Mouse (Mus musculus): ENCODE results near the gene Baiap2. TPM values are rescaled to one million over a fixed set of nuclear protein-coding genes. Genes with fewer than 3 reads are reported as not detected.

Baiap2 gene
- polyA plus RNA-seq, 1 experiment = 27.4 TPM

- TF ChIP-seq POLR2A (IDR thresholded peaks at IDR 0.05; ENCODE audit: low read depth, low read length) (no peak), CTCF (IDR thresholded peaks at IDR 0.05; ENCODE audit: borderline replicate concordance, insufficient read depth, low read length) (no peak)
- H3K4me3 ChIP-seq (ENCODE audit: insufficient read depth, low read length) = no peak overlapping the region
- H3K27ac ChIP-seq (ENCODE audit: insufficient read depth, low read length) = peak overlapping the region; percentile 43; the same call in 1 of the 2 replicates
- H3K4me1 ChIP-seq (ENCODE audit: control insufficient read depth, insufficient read depth, low read length) = peaks cover 14% of the 10 kb centered on the region
These were observed 37.2 kb downstream of the Baiap2 start for GRCm38 (mm10) chr11:119979596-119980385.

DNA sequence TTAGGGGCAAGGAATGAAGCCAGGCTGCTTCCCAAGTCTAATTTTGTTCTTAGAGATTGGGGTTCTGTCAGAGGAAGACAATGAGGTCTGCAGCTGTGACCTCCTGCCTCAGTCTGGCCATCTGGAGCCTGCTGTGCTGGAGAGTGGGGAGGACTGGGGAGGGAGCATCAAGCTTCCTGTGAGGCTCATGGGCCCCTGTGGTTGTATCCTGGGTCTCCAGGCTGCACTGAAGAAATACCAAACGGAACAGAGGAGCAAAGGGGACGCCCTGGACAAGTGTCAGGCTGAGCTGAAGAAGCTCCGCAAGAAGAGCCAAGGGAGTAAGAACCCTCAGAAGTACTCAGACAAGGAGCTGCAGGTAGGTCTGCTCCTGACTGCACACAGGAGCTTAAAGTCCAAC, 39.2 kb downstream of the Baiap2 start:
- H3K4me1 ChIP-seq (ENCODE audit: control insufficient read depth, insufficient read depth, low read length) = peaks cover 5% of the 10 kb centered on the region; the same call in 1 of the 2 replicates
- no peak for TF ChIP-seq CTCF (IDR thresholded peaks at IDR 0.05; ENCODE audit: borderline replicate concordance, insufficient read depth, low read length)
- TF ChIP-seq POLR2A (IDR thresholded peaks at IDR 0.05; ENCODE audit: low read depth, low read length) = no peak
- no peak overlapping the region for H3K4me3 ChIP-seq (ENCODE audit: insufficient read depth, low read length)
- no peak overlapping the region for H3K27ac ChIP-seq (ENCODE audit: insufficient read depth, low read length)

- Histone ChIP-seq H3K4me1 (ENCODE audit: control insufficient read depth, insufficient read depth, low read length) (peaks cover 5% of the 10 kb centered on the region), H3K27ac (ENCODE audit: insufficient read depth, low read length) (no peak overlapping the region), H3K4me3 (ENCODE audit: insufficient read depth, low read length) (no peak overlapping the region)
- no peak for TF ChIP-seq CTCF (IDR thresholded peaks at IDR 0.05; ENCODE audit: borderline replicate concordance, insufficient read depth, low read length)
- no peak for TF ChIP-seq POLR2A (IDR thresholded peaks at IDR 0.05; ENCODE audit: low read depth, low read length)
These were observed 39.7 kb downstream of the Baiap2 start for GRCm38 (mm10) chr11:119982236-119982635.

DNA sequence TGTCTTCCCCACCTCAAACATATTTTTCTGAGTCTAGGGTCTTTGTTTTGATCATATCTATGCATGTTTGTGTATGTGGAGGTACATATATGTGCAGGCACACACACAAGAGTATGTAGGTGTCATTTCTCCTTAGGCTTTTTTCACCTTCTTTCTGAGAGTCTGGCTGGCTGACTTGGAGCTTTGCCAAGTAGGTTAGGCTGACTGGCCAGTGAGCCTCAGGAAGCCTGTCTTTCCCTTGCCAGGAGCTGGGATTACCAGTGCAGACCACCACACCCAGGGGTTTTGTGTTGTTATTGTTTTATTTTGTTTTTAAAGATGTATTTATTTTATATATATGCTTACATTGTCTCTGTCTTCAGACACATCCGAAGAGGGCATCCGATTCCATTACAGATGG, 40.6 kb downstream of the Baiap2 start:
- Histone ChIP-seq H3K4me3 (ENCODE audit: insufficient read depth, low read length) (no peak overlapping the region), H3K4me1 (ENCODE audit: control insufficient read depth, insufficient read depth, low read length) (peaks cover 5% of the 10 kb centered on the region), H3K27ac (ENCODE audit: insufficient read depth, low read length) (no peak overlapping the region)
- TF ChIP-seq POLR2A (IDR thresholded peaks at IDR 0.05; ENCODE audit: low read depth, low read length) (no peak), CTCF (IDR thresholded peaks at IDR 0.05; ENCODE audit: borderline replicate concordance, insufficient read depth, low read length) (no peak)

DNA sequence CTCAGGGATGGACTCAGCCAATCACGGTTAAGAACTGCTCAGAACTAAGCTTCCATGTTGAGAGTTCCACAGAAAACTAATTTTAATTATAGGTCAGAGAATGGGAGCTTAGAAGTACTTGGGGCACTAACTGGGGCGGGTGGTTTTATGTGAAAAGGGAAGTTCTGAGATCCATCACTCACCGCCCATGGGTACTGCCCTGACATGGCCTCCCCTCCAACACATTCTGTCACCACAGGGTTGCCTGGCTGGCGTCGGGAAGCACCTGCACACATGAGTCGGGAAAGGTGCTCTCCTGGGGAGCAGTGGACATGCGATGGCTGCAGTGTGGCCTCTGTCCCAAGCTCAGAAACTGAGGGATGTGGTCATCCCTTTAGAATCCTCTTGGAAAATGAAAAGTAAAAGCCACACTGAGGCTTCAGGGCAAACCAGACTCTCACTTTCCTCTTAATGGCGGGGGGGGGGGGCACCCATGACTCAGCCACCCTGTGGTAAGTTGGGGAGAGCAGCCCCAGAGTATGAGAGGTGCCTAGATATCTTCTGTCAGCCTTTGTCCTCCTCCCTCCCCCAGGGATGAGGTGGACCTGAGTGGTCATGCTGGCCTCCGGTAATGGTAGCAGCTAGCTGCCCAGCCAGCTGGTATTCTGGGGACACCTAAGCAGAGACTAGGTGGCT, 44.3 kb downstream of the Baiap2 start:
- Histone ChIP-seq H3K27ac (ENCODE audit: insufficient read depth, low read length) (no peak overlapping the region), H3K4me3 (ENCODE audit: insufficient read depth, low read length) (no peak overlapping the region), H3K4me1 (ENCODE audit: control insufficient read depth, insufficient read depth, low read length) (peaks cover 26% of the 10 kb centered on the region)
- TF ChIP-seq CTCF (IDR thresholded peaks at IDR 0.05; ENCODE audit: borderline replicate concordance, insufficient read depth, low read length) = no peak
- no peak for TF ChIP-seq POLR2A (IDR thresholded peaks at IDR 0.05; ENCODE audit: low read depth, low read length)

DNA sequence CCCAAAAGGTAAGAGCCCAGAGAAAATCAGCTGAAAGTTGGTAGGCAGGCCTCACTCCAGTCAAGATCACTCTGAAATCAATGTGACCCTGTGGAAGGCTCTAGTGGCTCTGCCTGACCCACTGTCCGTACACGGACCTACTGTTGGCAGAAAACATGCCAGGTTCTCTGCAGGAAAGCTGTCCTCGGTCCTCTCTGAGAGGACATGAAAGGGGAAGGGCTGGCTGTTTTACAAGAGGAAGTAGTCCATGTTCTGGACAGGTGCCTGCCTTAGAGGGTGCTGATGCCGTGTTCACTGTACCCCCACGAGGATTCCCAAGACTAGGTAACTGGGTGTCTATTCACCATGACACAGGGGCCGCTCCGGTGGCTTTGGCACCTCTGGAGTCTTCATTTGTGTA, 45.3 kb downstream of the Baiap2 start:
- TF ChIP-seq POLR2A (IDR thresholded peaks at IDR 0.05; ENCODE audit: low read depth, low read length) = no peak
- Histone ChIP-seq H3K4me3 (ENCODE audit: insufficient read depth, low read length) (no peak overlapping the region), H3K4me1 (ENCODE audit: control insufficient read depth, insufficient read depth, low read length) (peaks cover 26% of the 10 kb centered on the region), H3K27ac (ENCODE audit: insufficient read depth, low read length) (peak overlapping the region; percentile 82; the same call in 1 of the 2 replicates)

DNA sequence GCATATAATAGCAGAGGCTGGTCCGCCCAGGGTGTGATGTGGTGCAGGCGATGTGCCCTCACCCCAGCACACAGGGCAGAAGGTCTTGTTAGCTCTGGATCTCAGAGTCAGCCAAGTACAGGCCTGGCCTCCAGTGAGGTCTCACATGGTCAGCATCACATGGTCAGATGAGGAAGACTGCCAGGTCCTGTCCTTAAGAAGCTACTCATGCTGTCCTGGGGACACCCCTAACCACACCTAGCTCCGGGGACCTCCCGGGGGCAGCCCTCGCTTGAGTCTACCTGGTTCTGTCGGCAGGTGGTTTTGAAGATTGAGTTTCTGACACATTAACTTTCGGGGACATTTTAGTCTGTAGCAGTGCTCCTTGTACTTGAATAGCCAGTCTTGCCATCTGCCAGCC, 45.8 kb downstream of the Baiap2 start:
- TF ChIP-seq POLR2A (IDR thresholded peaks at IDR 0.05; ENCODE audit: low read depth, low read length) (no peak), CTCF (IDR thresholded peaks at IDR 0.05; ENCODE audit: borderline replicate concordance, insufficient read depth, low read length) (no peak)
- no peak overlapping the region for H3K4me3 ChIP-seq (ENCODE audit: insufficient read depth, low read length)
- H3K27ac ChIP-seq (ENCODE audit: insufficient read depth, low read length) = peak overlapping the region; percentile 82
- H3K4me1 ChIP-seq (ENCODE audit: control insufficient read depth, insufficient read depth, low read length) = peaks cover 26% of the 10 kb centered on the region

DNA sequence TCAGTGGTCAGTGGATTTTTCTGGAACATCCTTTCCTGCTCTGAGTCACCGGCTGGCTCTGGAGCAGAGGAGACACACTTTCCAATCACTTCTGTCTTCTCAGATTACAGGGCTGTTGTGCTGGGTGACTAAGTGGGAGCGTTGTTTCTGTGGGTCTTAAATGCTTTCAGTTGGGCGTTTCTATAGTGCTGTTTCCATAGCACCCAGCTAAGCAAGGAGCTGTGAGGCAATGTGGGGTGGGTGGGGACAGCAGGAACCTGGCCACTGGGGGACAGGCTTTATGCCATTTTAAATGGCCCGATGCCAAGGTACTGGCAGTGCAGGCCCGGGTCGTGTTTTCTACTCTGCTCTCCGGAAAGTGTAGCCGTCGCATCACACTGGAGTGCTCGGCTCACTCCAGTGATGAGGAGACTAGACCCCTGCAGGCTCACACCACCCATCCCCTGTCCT, 46.6 kb downstream of the Baiap2 start:
- TF ChIP-seq POLR2A (IDR thresholded peaks at IDR 0.05; ENCODE audit: low read depth, low read length) (no peak), CTCF (IDR thresholded peaks at IDR 0.05; ENCODE audit: borderline replicate concordance, insufficient read depth, low read length) (no peak)
- Histone ChIP-seq H3K4me1 (ENCODE audit: control insufficient read depth, insufficient read depth, low read length) (peaks cover 26% of the 10 kb centered on the region), H3K27ac (ENCODE audit: insufficient read depth, low read length) (peak overlapping the region; percentile 82), H3K4me3 (ENCODE audit: insufficient read depth, low read length) (no peak overlapping the region)

GRCm38 (mm10) chr11:119990658-119991337, 48.2 kb downstream of the Baiap2 start:
- Histone ChIP-seq H3K4me3 (ENCODE audit: insufficient read depth, low read length) (no peak overlapping the region), H3K27ac (ENCODE audit: insufficient read depth, low read length) (peak overlapping the region; percentile 20; the same call in 1 of the 2 replicates), H3K4me1 (ENCODE audit: control insufficient read depth, insufficient read depth, low read length) (peaks cover 26% of the 10 kb centered on the region)
- no peak for TF ChIP-seq CTCF (IDR thresholded peaks at IDR 0.05; ENCODE audit: borderline replicate concordance, insufficient read depth, low read length)
- TF ChIP-seq POLR2A (IDR thresholded peaks at IDR 0.05; ENCODE audit: low read depth, low read length) = no peak
